Mouse (Mus musculus) limb, embryonic 13.5 days (tissue): ENCODE data around the gene Spred2. TPM values are rescaled to one million over a fixed set of nuclear protein-coding genes. Genes with fewer than 3 reads are reported as not detected.
A peak's percentile ranks its signal among the peaks of the same experiment; 100 is the strongest.

Experiments used
- ATAC-seq: fragments of 200-750 bp; cut with Nextera tagmentation; 2 replicates; pipeline ENCODE4 v1.8.0; 2017; ENCODE audit warnings: low read depth, moderate number of reproducible peaks, moderate TSS enrichment; ENCODE audit not compliant: low FRiP score
- H3K27ac ChIP-seq: fragments of 300-500 bp; sonication (generic); 2 replicates; pipeline ENCODE4 v1.5.1; 2015; ENCODE audit warnings: inconsistent platforms, mild to moderate bottlenecking, moderate library complexity
- H3K27me3 ChIP-seq: fragments of 300-500 bp; sonication (generic); 2 replicates; pipeline ENCODE4 v1.6.1; 2015; ENCODE audit warnings: mild to moderate bottlenecking, inconsistent platforms
- H3K36me3 ChIP-seq: fragments of 300-500 bp; sonication (generic); 2 replicates; pipeline ENCODE4 v1.6.1; 2015; ENCODE audit warnings: inconsistent platforms, mild to moderate bottlenecking, moderate library complexity
- H3K4me1 ChIP-seq: fragments of 300-500 bp; sonication (generic); 2 replicates; pipeline ENCODE4 v1.6.1; 2015; ENCODE audit warnings: inconsistent platforms
- H3K4me2 ChIP-seq: fragments of 300-500 bp; sonication (generic); replicated peaks from 2 replicates; pipeline ENCODE4 v1.6.1; 2015; ENCODE audit warnings: inconsistent platforms, mild to moderate bottlenecking, moderate library complexity
- H3K4me3 ChIP-seq: fragments of 300-500 bp; sonication (generic); 2 replicates; pipeline ENCODE4 v1.5.1; 2015; ENCODE audit warnings: moderate library complexity, mild to moderate bottlenecking, inconsistent platforms
- H3K9ac ChIP-seq: fragments of 300-500 bp; sonication (generic); 2 replicates; pipeline ENCODE4 v1.6.1; 2015; ENCODE audit warnings: mild to moderate bottlenecking, inconsistent platforms
- H3K9me3 ChIP-seq: fragments of 300-500 bp; sonication (generic); 2 replicates; pipeline ENCODE4 v1.6.1; 2016; ENCODE audit warnings: inconsistent platforms
- WGBS: fragments of 180-500 bp; shearing (Covaris S2); methylation state at CpG from one replicate; pipeline ENCODE4 v1.1.7; 2015; 5-methylcytosine and 5-hydroxymethylcytosine counted together
- polyA plus RNA-seq: library from polyadenylated mRNA; unstranded; fragments of >200 nt; fragmentation: Nextera tagmentation; extraction: Ambion mirVana; gene quantifications from 2 replicates; pipeline ENCODE4 v1.2.1, GENCODE M21; 2015

The Spred2 gene
- polyA plus RNA-seq, 1 experiment from 2014 or later: 9.2 TPM

GRCm38 (mm10) chr11:20034337-20034947 lies 110.3 kb downstream of the Spred2 start:
- WGBS: 45% methylated on average over 14 of the region's 14 CpGs
- peaks cover 4% of the 10 kb centered on the region; the same call in 1 of the 2 replicates for H3K9me3 ChIP-seq
- peaks cover 15% of the 10 kb centered on the region for H3K4me1 ChIP-seq
- H3K9ac ChIP-seq: no peak overlapping the region
- no peak overlapping the region for H3K4me3 ChIP-seq
- H3K4me2 ChIP-seq: no peak overlapping the region
- H3K27ac ChIP-seq: no peak overlapping the region
- H3K36me3 ChIP-seq: no peaks in the 10 kb centered on the region
- no peaks in the 10 kb centered on the region for H3K27me3 ChIP-seq
- no peak for ATAC-seq

GRCm38 (mm10) chr11:20035343-20035928 lies 111.3 kb downstream of the Spred2 start:
- H3K9ac ChIP-seq: no peak overlapping the region
- no peak overlapping the region for H3K4me3 ChIP-seq
- no peaks in the 10 kb centered on the region for H3K36me3 ChIP-seq
- ATAC-seq: no peak
- H3K4me2 ChIP-seq: no peak overlapping the region
- no peaks in the 10 kb centered on the region for H3K27me3 ChIP-seq
- H3K9me3 ChIP-seq: peaks cover 4% of the 10 kb centered on the region; the same call in 1 of the 2 replicates
- peaks cover 22% of the 10 kb centered on the region for H3K4me1 ChIP-seq
- no peak overlapping the region for H3K27ac ChIP-seq
- 64% methylated on average over 11 of the region's 11 CpGs for WGBS

- no peaks in the 10 kb centered on the region for H3K27me3 ChIP-seq
- ATAC-seq: no peak
- peaks cover 23% of the 10 kb centered on the region for H3K4me1 ChIP-seq
- no peak overlapping the region for H3K4me2 ChIP-seq
- no peak overlapping the region for H3K4me3 ChIP-seq
- no peak overlapping the region for H3K9ac ChIP-seq
- peaks cover 4% of the 10 kb centered on the region; the same call in 1 of the 2 replicates for H3K9me3 ChIP-seq
- WGBS: 84% methylated on average over 7 of the region's 7 CpGs
- no peaks in the 10 kb centered on the region for H3K36me3 ChIP-seq
- H3K27ac ChIP-seq: no peak overlapping the region
Measured at GRCm38 (mm10) chr11:20035972-20036371, 111.8 kb downstream of the Spred2 start.

GRCm38 (mm10) chr11:20037739-20038138 lies 113.6 kb downstream of the Spred2 start:
- no peaks in the 10 kb centered on the region for H3K36me3 ChIP-seq
- WGBS: 88% methylated on average over 4 of the region's 4 CpGs
- no peaks in the 10 kb centered on the region for H3K27me3 ChIP-seq
- H3K4me2 ChIP-seq: no peak overlapping the region
- ATAC-seq: no peak
- peaks cover 38% of the 10 kb centered on the region for H3K4me1 ChIP-seq
- H3K4me3 ChIP-seq: no peak overlapping the region
- no peaks in the 10 kb centered on the region for H3K9me3 ChIP-seq
- no peak overlapping the region for H3K9ac ChIP-seq
- H3K27ac ChIP-seq: no peak overlapping the region

- 20% methylated on average over 8 of the region's 8 CpGs for WGBS
- Histone ChIP-seq H3K9ac (no peak overlapping the region), H3K4me3 (no peak overlapping the region), H3K9me3 (no peaks in the 10 kb centered on the region), H3K36me3 (no peaks in the 10 kb centered on the region), H3K4me1 (peaks cover 38% of the 10 kb centered on the region), H3K27ac (no peak overlapping the region), H3K27me3 (no peaks in the 10 kb centered on the region), H3K4me2 (peak overlapping the region; percentile 45)
- ATAC-seq: peak; percentile 63; the same call in 1 of the 2 replicates
Measured at GRCm38 (mm10) chr11:20038723-20039122, 114.5 kb downstream of the Spred2 start.

- Histone ChIP-seq H3K4me1 (peaks cover 38% of the 10 kb centered on the region), H3K27ac (peak overlapping the region; percentile 56; the same call in 1 of the 2 replicates), H3K4me2 (peak overlapping the region; percentile 9; the same call in 1 of the 2 replicates), H3K9me3 (no peaks in the 10 kb centered on the region), H3K9ac (no peak overlapping the region), H3K27me3 (no peaks in the 10 kb centered on the region), H3K4me3 (no peak overlapping the region), H3K36me3 (no peaks in the 10 kb centered on the region)
- peak; percentile 49 for ATAC-seq
- 8% methylated on average over 6 of the region's 6 CpGs for WGBS
Measured at GRCm38 (mm10) chr11:20041164-20041920, 117.2 kb downstream of the Spred2 start.

- H3K9me3 ChIP-seq: no peaks in the 10 kb centered on the region
- H3K9ac ChIP-seq: no peak overlapping the region
- ATAC-seq: no peak
- H3K4me2 ChIP-seq: no peak overlapping the region
- H3K27me3 ChIP-seq: no peaks in the 10 kb centered on the region
- H3K4me3 ChIP-seq: no peak overlapping the region
- H3K4me1 ChIP-seq: peaks cover 38% of the 10 kb centered on the region
- H3K27ac ChIP-seq: peak overlapping the region; percentile 33; the same call in 1 of the 2 replicates
- no peaks in the 10 kb centered on the region for H3K36me3 ChIP-seq
- 38% methylated on average over 4 of the region's 4 CpGs for WGBS
Measured at GRCm38 (mm10) chr11:20042106-20042505, 117.9 kb downstream of the Spred2 start.

- Histone ChIP-seq H3K4me3 (no peak overlapping the region), H3K9me3 (no peaks in the 10 kb centered on the region), H3K9ac (no peak overlapping the region), H3K27me3 (no peaks in the 10 kb centered on the region), H3K4me1 (peaks cover 34% of the 10 kb centered on the region), H3K36me3 (no peaks in the 10 kb centered on the region), H3K27ac (no peak overlapping the region), H3K4me2 (no peak overlapping the region)
- ATAC-seq: no peak
- 76% methylated on average over 4 of the region's 4 CpGs for WGBS
Measured at GRCm38 (mm10) chr11:20043256-20043655, 119.1 kb downstream of the Spred2 start.

GRCm38 (mm10) chr11:20045586-20045985 lies 121.4 kb downstream of the Spred2 start:
- 77% methylated on average over 3 of the region's 3 CpGs for WGBS
- Histone ChIP-seq H3K9me3 (no peaks in the 10 kb centered on the region), H3K27ac (no peak overlapping the region), H3K9ac (no peak overlapping the region), H3K4me1 (peaks cover 18% of the 10 kb centered on the region), H3K27me3 (no peaks in the 10 kb centered on the region), H3K4me2 (no peak overlapping the region), H3K36me3 (no peaks in the 10 kb centered on the region), H3K4me3 (no peak overlapping the region)
- ATAC-seq: no peak

- H3K4me3 ChIP-seq: no peak overlapping the region
- no peak overlapping the region for H3K9ac ChIP-seq
- no peak overlapping the region for H3K27ac ChIP-seq
- no peaks in the 10 kb centered on the region for H3K9me3 ChIP-seq
- H3K36me3 ChIP-seq: peaks cover 22% of the 10 kb centered on the region
- H3K4me2 ChIP-seq: no peak overlapping the region
- H3K4me1 ChIP-seq: peaks cover 23% of the 10 kb centered on the region
- no peaks in the 10 kb centered on the region for H3K27me3 ChIP-seq
- ATAC-seq: peak; percentile 64; the same call in 1 of the 2 replicates
- 61% methylated on average over 13 of the region's 13 CpGs for WGBS
Measured at GRCm38 (mm10) chr11:20052814-20053536, 128.8 kb downstream of the Spred2 start.

GRCm38 (mm10) chr11:20053951-20054350 lies 129.8 kb downstream of the Spred2 start:
- Histone ChIP-seq H3K4me3 (no peak overlapping the region), H3K9me3 (no peaks in the 10 kb centered on the region), H3K4me1 (peaks cover 20% of the 10 kb centered on the region), H3K9ac (no peak overlapping the region), H3K27ac (no peak overlapping the region; the same call in 1 of the 2 replicates), H3K4me2 (no peak overlapping the region), H3K27me3 (no peaks in the 10 kb centered on the region), H3K36me3 (peaks cover 29% of the 10 kb centered on the region)
- no peak for ATAC-seq
- WGBS: 65% methylated on average over 3 of the region's 3 CpGs

GRCm38 (mm10) chr11:20054617-20055016 lies 130.4 kb downstream of the Spred2 start:
- no peak for ATAC-seq
- Histone ChIP-seq H3K9ac (no peak overlapping the region), H3K27me3 (no peaks in the 10 kb centered on the region), H3K9me3 (no peaks in the 10 kb centered on the region), H3K36me3 (peaks cover 35% of the 10 kb centered on the region), H3K4me2 (no peak overlapping the region), H3K4me1 (peaks cover 20% of the 10 kb centered on the region), H3K4me3 (no peak overlapping the region), H3K27ac (no peak overlapping the region)
- WGBS: 31% methylated on average over 5 of the region's 5 CpGs
